Mouse (Mus musculus) midbrain, postnatal 0 days (tissue): ENCODE results near the gene Usp43. TPM values are rescaled to one million over a fixed set of nuclear protein-coding genes. Genes with fewer than 3 reads are reported as not detected.

ENCODE experiments used
- ATAC-seq: fragments of 200-750 bp; cut with Nextera tagmentation; 2 replicates; pipeline ENCODE4 v1.8.0; 2017; ENCODE audit warnings: moderate number of reproducible peaks, mild to moderate bottlenecking, moderate TSS enrichment, moderate library complexity; ENCODE audit not compliant: low FRiP score
- DNase-seq: peaks from one replicate; pipeline ENCODE4 v3.0.0-alpha.2; 2015; ENCODE audit warnings: low spot score
- H3K27ac ChIP-seq: fragments of 300-500 bp; sonication (generic); 2 replicates; pipeline ENCODE4 v1.5.1; 2014; ENCODE audit warnings: low read depth, mild to moderate bottlenecking, low read length, mixed read lengths
- H3K27me3 ChIP-seq: fragments of 300-500 bp; sonication (generic); 2 replicates; pipeline ENCODE4 v1.6.1; 2014; ENCODE audit warnings: low read length, control low read depth, mixed read lengths; ENCODE audit not compliant: insufficient read depth
- H3K36me3 ChIP-seq: fragments of 300-500 bp; sonication (generic); 2 replicates; pipeline ENCODE4 v1.6.1; 2014; ENCODE audit warnings: low read length, control low read depth, mixed read lengths; ENCODE audit not compliant: insufficient read depth
- H3K4me1 ChIP-seq: fragments of 300-500 bp; sonication (generic); 2 replicates; pipeline ENCODE4 v1.6.1; 2014; ENCODE audit warnings: mild to moderate bottlenecking, control low read depth, antibody characterized with exemption, low read length, mixed read lengths; ENCODE audit not compliant: insufficient read depth
- H3K4me2 ChIP-seq: fragments of 300-500 bp; sonication (generic); 2 replicates; pipeline ENCODE4 v1.6.1; 2014; ENCODE audit warnings: low read depth, mild to moderate bottlenecking, low read length, mixed read lengths; ENCODE audit not compliant: poor library complexity, severe bottlenecking
- H3K4me3 ChIP-seq: fragments of 300-500 bp; sonication (generic); 2 replicates; pipeline ENCODE4 v1.5.1; 2014; ENCODE audit warnings: low read depth, mild to moderate bottlenecking, low read length, moderate library complexity
- H3K9ac ChIP-seq: fragments of 300-500 bp; sonication (generic); replicated peaks from 2 replicates; pipeline ENCODE4 v1.6.1; 2014; ENCODE audit warnings: mild to moderate bottlenecking, low read length, moderate library complexity, mixed read lengths; ENCODE audit not compliant: poor library complexity, severe bottlenecking
- H3K9me3 ChIP-seq: fragments of 300-500 bp; sonication (generic); 2 replicates; pipeline ENCODE4 v1.6.1; 2016; ENCODE audit warnings: low read length, control low read depth
- CTCF ChIP-seq: IDR thresholded peaks from 2 replicates; pipeline ENCODE4 v1.5.1; 2016; ENCODE audit warnings: antibody characterized with exemption, mild to moderate bottlenecking
- WGBS: fragments of 180-500 bp; shearing (Covaris S2); extraction: QIAGEN DNeasy Blood & Tissue Kit; methylation state at CpG from one replicate; pipeline ENCODE4 v1.1.7; 2014; 5-methylcytosine and 5-hydroxymethylcytosine counted together
- polyA plus RNA-seq: library from polyadenylated mRNA; unstranded; fragments of >200 nt; fragmentation: Nextera tagmentation; extraction: Ambion mirVana; gene quantifications from 2 replicates; pipeline ENCODE4 v1.2.1, GENCODE M21; 2015
- total RNA-seq: library from RNA; depleted of rRNA; stranded (reverse); fragments of >200 nt; gene quantifications from 2 replicates; pipeline ENCODE4 v1.2.3, GENCODE M21; 2014

The Usp43 gene
- total and polyA plus RNA-seq, 2 experiments from 2014 or later, result 0.67 to 1.8 TPM

GRCm38 (mm10) chr11:67954413-67954812 lies 32.5 kb upstream of the Usp43 start:
- H3K27me3 ChIP-seq, result no peaks in the 10 kb centered on the region
- no peak overlapping the region for H3K4me3 ChIP-seq
- no peak for TF ChIP-seq CTCF
- ATAC-seq, result no peak
- no peaks in the 10 kb centered on the region for H3K36me3 ChIP-seq
- H3K9me3 ChIP-seq, result no peaks in the 10 kb centered on the region
- H3K9ac ChIP-seq, result no peak overlapping the region
- H3K4me1 ChIP-seq, result no peaks in the 10 kb centered on the region
- 84% methylated on average over 6 of the region's 6 CpGs for WGBS
- DNase-seq, result no peak
- H3K4me2 ChIP-seq, result no peak overlapping the region
- no peak overlapping the region for H3K27ac ChIP-seq

GRCm38 (mm10) chr11:67953604-67954003 lies 31.7 kb upstream of the Usp43 start:
- TF ChIP-seq CTCF, result no peak

DNA sequence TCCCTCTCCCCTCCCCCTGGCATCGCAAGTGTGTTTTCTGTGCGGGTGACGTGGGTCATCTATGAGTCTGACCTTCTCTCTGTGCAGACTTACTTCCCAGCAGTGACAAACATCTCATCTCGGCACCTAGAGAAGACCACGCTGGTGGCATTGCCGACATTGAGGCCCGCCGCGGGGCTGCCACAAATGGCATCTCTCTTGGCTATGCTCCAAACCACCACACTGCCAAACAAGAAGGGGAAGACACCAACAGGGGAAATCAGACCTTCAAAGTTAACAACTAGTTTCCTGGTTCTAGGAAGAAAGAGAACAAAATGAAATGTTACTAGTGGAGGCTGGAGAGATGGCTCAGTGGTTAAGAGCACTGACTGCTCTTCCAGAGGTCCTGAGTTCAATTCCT lies 27.5 kb upstream of the Usp43 start:
- no peak overlapping the region for H3K27ac ChIP-seq
- H3K4me3 ChIP-seq, result no peak overlapping the region
- no peaks in the 10 kb centered on the region for H3K4me1 ChIP-seq
- no peak overlapping the region for H3K9ac ChIP-seq
- TF ChIP-seq CTCF, result no peak
- H3K9me3 ChIP-seq, result no peaks in the 10 kb centered on the region
- 88% methylated on average over 9 of the region's 9 CpGs for WGBS
- H3K36me3 ChIP-seq, result no peaks in the 10 kb centered on the region
- no peak overlapping the region for H3K4me2 ChIP-seq
- ATAC-seq (no peak), DNase-seq (no peak)
- H3K27me3 ChIP-seq, result no peaks in the 10 kb centered on the region

More at GRCm38 (mm10) chr11:67953604-67954003, 31.7 kb upstream of the Usp43 start:
- H3K9me3 ChIP-seq, result no peaks in the 10 kb centered on the region
- ATAC-seq, result no peak
- no peak overlapping the region for H3K27ac ChIP-seq
- H3K4me3 ChIP-seq, result no peak overlapping the region
- H3K4me2 ChIP-seq, result no peak overlapping the region
- whole genome bisulfite sequencing, result 83% methylated on average over 5 of the region's 5 CpGs
- no peaks in the 10 kb centered on the region for H3K4me1 ChIP-seq
- no peak overlapping the region for H3K9ac ChIP-seq
- no peaks in the 10 kb centered on the region for H3K27me3 ChIP-seq
- DNase-seq, result no peak
- H3K36me3 ChIP-seq, result no peaks in the 10 kb centered on the region

DNA sequence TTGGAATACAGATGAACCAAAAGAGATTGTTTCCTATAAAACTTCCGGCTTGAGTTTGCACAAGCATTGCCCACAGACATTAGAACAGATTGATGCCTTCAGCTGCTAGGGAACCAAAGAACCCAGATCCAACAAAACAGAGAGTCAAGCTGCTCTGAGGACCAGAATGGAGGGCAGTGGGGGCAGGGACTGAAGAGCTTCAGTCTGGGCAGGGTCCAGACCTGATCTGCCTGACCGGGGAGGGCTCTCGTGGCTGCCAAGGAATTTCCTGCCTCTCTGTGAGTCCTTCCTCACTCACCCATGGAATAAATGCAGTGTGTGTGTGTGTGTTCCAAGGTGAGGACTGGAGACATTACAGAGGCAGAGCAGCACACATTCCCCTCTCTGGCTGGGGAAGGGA lies 26.3 kb upstream of the Usp43 start:
- WGBS, result 47% methylated on average over 3 of the region's 3 CpGs

DNA sequence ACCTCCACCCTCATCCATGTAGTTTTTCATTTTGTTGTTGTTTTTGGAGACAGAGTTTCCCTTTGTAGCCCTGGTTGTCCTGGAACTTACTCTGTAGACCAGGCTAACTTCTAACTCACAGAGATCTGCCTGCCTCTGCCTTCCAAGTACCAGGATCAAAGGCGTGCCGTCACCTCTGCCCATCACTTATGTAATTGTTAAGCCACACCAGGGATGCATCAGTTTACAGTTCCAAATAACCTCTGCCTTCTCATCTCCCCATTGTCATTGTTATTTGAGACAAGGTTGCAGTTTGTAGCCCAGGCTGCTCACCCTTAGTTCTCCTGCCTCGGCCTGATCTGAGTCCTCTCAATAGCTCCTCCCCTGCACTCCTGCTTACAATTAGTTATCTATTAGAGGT lies 10.2 kb upstream of the Usp43 start:
- Histone ChIP-seq H3K9ac (no peak overlapping the region), H3K4me2 (no peak overlapping the region), H3K4me3 (no peak overlapping the region), H3K9me3 (no peaks in the 10 kb centered on the region), H3K36me3 (no peaks in the 10 kb centered on the region), H3K27me3 (no peaks in the 10 kb centered on the region), H3K27ac (no peak overlapping the region), H3K4me1 (no peaks in the 10 kb centered on the region)
- no peak for TF ChIP-seq CTCF
- DNase-seq (no peak), ATAC-seq (no peak)
- WGBS, result 87% methylated on average over 3 of the region's 3 CpGs

More for the DNA sequence above, 26.3 kb upstream of the Usp43 start:
- Histone ChIP-seq H3K4me2 (no peak overlapping the region), H3K4me1 (no peaks in the 10 kb centered on the region), H3K9me3 (no peaks in the 10 kb centered on the region), H3K36me3 (no peaks in the 10 kb centered on the region), H3K4me3 (no peak overlapping the region), H3K9ac (no peak overlapping the region), H3K27me3 (no peaks in the 10 kb centered on the region), H3K27ac (no peak overlapping the region)
- no peak for TF ChIP-seq CTCF
- DNase-seq (no peak), ATAC-seq (no peak)

- no peak overlapping the region for H3K27ac ChIP-seq
- WGBS, result 15% methylated on average over 15 of the region's 15 CpGs
- no peaks in the 10 kb centered on the region for H3K9me3 ChIP-seq
- no peak for DNase-seq
- TF ChIP-seq CTCF, result no peak
- no peak overlapping the region for H3K4me2 ChIP-seq
- ATAC-seq, result no peak
- no peaks in the 10 kb centered on the region for H3K27me3 ChIP-seq
- no peaks in the 10 kb centered on the region for H3K36me3 ChIP-seq
- H3K9ac ChIP-seq, result no peak overlapping the region
- no peak overlapping the region for H3K4me3 ChIP-seq
- H3K4me1 ChIP-seq, result no peaks in the 10 kb centered on the region
Observed at GRCm38 (mm10) chr11:67926348-67927055, 4.5 kb upstream of the Usp43 start.
